ENCODE assay signal across 8 mouse cellular contexts in the genomic region with DNA sequence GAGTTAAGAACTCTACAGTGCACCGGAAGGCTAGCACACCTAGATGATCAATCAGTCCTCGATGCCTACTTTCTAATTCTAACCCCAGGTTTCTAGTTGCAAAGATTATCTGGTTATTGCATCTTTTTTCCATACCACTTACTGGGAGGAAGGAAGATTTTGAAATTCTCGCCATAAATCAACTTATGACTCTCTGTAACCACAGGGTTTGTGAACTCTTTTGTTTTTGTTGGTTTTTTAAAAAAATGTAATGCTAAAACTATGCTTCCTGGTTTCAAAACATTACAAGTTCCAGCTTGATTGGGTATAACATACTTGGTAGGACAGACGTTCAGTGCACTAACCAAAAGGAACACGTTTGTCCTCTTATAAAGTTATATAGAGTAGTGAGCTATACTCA. TPM values are rescaled to one million over a fixed set of nuclear protein-coding genes. Genes with fewer than 3 reads are reported as not detected.
DNase-seq lines count a peak whose midpoint lies in the region; ATAC-seq and TF ChIP-seq lines count a peak whose summit lies in the region.

No protein-coding gene starts in this region.

- TF ChIP-seq EP300 in heart, postnatal 0 days (IDR thresholded peaks at IDR 0.05; ENCODE audit: low read depth) = no peak

- H3K9ac ChIP-seq in heart, postnatal 0 days (replicated peaks; ENCODE audit: low read depth, low read length) = peak overlapping the region; percentile 75; the same call in 1 of the 2 replicates
- H3K9ac ChIP-seq in forebrain, embryonic 14.5 days (ENCODE audit: low read length) = no peak overlapping the region
- H3K9ac ChIP-seq in liver, embryonic 15.5 days = no peak overlapping the region

- H3K27me3 ChIP-seq in heart, postnatal 0 days (ENCODE audit: control insufficient read depth, insufficient read depth, low read length) = no peaks in the 10 kb centered on the region
- H3K27me3 ChIP-seq in forebrain, embryonic 14.5 days (replicated peaks; ENCODE audit: control insufficient read depth, insufficient read depth, low read length) = 0 out of 2 replicates have a peak, but pooled peaks cover 5% of the 10 kb centered on the region
- no peaks in the 10 kb centered on the region for H3K27me3 ChIP-seq in liver, embryonic 15.5 days

- 44% methylated on average over 5 of the region's 5 CpGs for WGBS in heart, postnatal 0 days
- 61% methylated on average over 5 of the region's 5 CpGs for WGBS in forebrain, embryonic 14.5 days
- 21% methylated on average over 5 of the region's 5 CpGs for WGBS in liver, embryonic 15.5 days (ENCODE audit: insufficient replicate concordance)

- DNase-seq in heart, postnatal 0 days (ENCODE audit: low spot score) = no peak
- DNase-seq in heart, postnatal 14 days = no peak
- peak; percentile 37 for DNase-seq in CD4-positive, CD25-positive, alpha-beta regulatory T cell, adult 2 months (ENCODE audit: low read depth, low spot score)
- DNase-seq in forebrain, embryonic 14.5 days (ENCODE audit: low spot score) = no peak
- DNase-seq in layer of hippocampus, postnatal 10 days (ENCODE audit: low spot score in 2 of 2) = no peak
- no peak for DNase-seq in right cerebral cortex, postnatal 14 days
- no peak for DNase-seq in cerebellum, adult 9-10 months

- peaks cover 12% of the 10 kb centered on the region; the same call in 1 of the 2 replicates for H3K4me1 ChIP-seq in heart, postnatal 0 days (ENCODE audit: control insufficient read depth, insufficient read depth)
- peaks cover 3% of the 10 kb centered on the region for H3K4me1 ChIP-seq in forebrain, embryonic 14.5 days (ENCODE audit: control insufficient read depth, insufficient read depth, low read length)
- peaks cover 24% of the 10 kb centered on the region for H3K4me1 ChIP-seq in liver, embryonic 15.5 days (replicated peaks)

- H3K4me3 ChIP-seq in heart, postnatal 0 days (ENCODE audit: low read depth, low read length) = peak overlapping the region; percentile 81
- H3K4me3 ChIP-seq in forebrain, embryonic 14.5 days (ENCODE audit: low read depth, low read length) = peak overlapping the region; percentile 56
- peak overlapping the region; percentile 73 for H3K4me3 ChIP-seq in liver, embryonic 15.5 days (replicated peaks)

- no peaks in the 10 kb centered on the region; the same call in 1 of the 2 replicates for H3K36me3 ChIP-seq in heart, postnatal 0 days (replicated peaks; ENCODE audit: control insufficient read depth, insufficient read depth, low read length)
- H3K36me3 ChIP-seq in forebrain, embryonic 14.5 days (ENCODE audit: control insufficient read depth, insufficient read depth, low read length) = no peaks in the 10 kb centered on the region
- H3K36me3 ChIP-seq in liver, embryonic 15.5 days (replicated peaks) = no peaks in the 10 kb centered on the region

- peak overlapping the region; percentile 88 for H3K4me2 ChIP-seq in heart, postnatal 0 days (ENCODE audit: low read depth, low read length)
- peak overlapping the region; percentile 99 for H3K4me2 ChIP-seq in forebrain, embryonic 14.5 days (ENCODE audit: low read length)
- peak overlapping the region; percentile 97 for H3K4me2 ChIP-seq in liver, embryonic 15.5 days

- H3K9me3 ChIP-seq in heart, postnatal 0 days (replicated peaks; ENCODE audit: control insufficient read depth, low read length) = no peaks in the 10 kb centered on the region
- H3K9me3 ChIP-seq in forebrain, embryonic 14.5 days (replicated peaks; ENCODE audit: control insufficient read depth, low read length) = no peaks in the 10 kb centered on the region
- no peaks in the 10 kb centered on the region for H3K9me3 ChIP-seq in liver, embryonic 15.5 days (replicated peaks)

- H3K27ac ChIP-seq in heart, postnatal 0 days (ENCODE audit: low read depth) = peak overlapping the region; percentile 94; the same call in 1 of the 2 replicates
- H3K27ac ChIP-seq in forebrain, embryonic 14.5 days (ENCODE audit: low read depth, low read length) = no peak overlapping the region
- no peak overlapping the region for H3K27ac ChIP-seq in liver, embryonic 15.5 days (replicated peaks)

- no peak for TF ChIP-seq CTCF in heart, postnatal 0 days (IDR thresholded peaks at IDR 0.05; ENCODE audit: low read depth)

- ATAC-seq in heart, postnatal 0 days (ENCODE audit: insufficient read depth, low read depth) = no peak
- no peak for ATAC-seq in forebrain, embryonic 14.5 days
- no peak for ATAC-seq in liver, embryonic 15.5 days (ENCODE audit: insufficient read depth)

- intact Hi-C loops in heart, postnatal 14 days (cut with DNase I) = loop anchor here (5.0 kb wide), 2 partner anchors 35 to 165 kb away; no protein-coding TSS in a partner anchor

RNA-seq across cellular contexts. Expression of gene Cast, which starts 1.7 kb away (rescaled TPM):
- 29.6 and 30.6 TPM in 2 replicates for total RNA-seq in heart, postnatal 0 days (2014; rRNA removed; ENCODE audit: low replicate concordance)
- 48.7 and 48.8 TPM in 2 replicates for polyA plus RNA-seq in heart, postnatal 0 days (2015; fragmentation: Nextera tagmentation; extraction: Ambion mirVana)
- 10 to 100 TPM; 89.5 to 89.7 TPM for total RNA-seq in heart, postnatal 14 days (2021)
- 5.3 and 5.9 TPM in 2 replicates for polyA plus RNA-seq in forebrain, embryonic 14.5 days (2014; fragmentation: Nextera tagmentation; extraction: Ambion mirVana)
- 37.3 and 37.6 TPM in 2 replicates for polyA plus RNA-seq in liver, embryonic 15.5 days (2015; fragmentation: Nextera tagmentation; extraction: Ambion mirVana)
- 1 to 10 TPM; 6.1 to 7.8 TPM for total RNA-seq in layer of hippocampus, postnatal 10 days (2021)
